In genomic region chr16:77421591-77422024, GRCm38 (mm10) we compare ENCODE assay signal across 8 mouse cellular contexts.
DNase-seq lines count a peak whose midpoint lies in the region; ATAC-seq and TF ChIP-seq lines count a peak whose summit lies in the region.

No protein-coding gene starts in this region.

- H3K4me3 ChIP-seq in heart, embryonic 13.5 days = no peak overlapping the region
- H3K4me3 ChIP-seq in forebrain, embryonic 10.5 days = peak overlapping the region; percentile 43
- H3K4me3 ChIP-seq in limb, embryonic 10.5 days = no peak overlapping the region
- H3K4me3 ChIP-seq in olfactory bulb, adult 2 months (ENCODE audit: insufficient read depth, low read depth, low read length) = peak overlapping the region; percentile 44

- WGBS in heart, embryonic 13.5 days = 56% methylated on average over 10 of the region's 10 CpGs
- WGBS in forebrain, embryonic 10.5 days = 5% methylated on average over 10 of the region's 10 CpGs
- 41% methylated on average over 10 of the region's 10 CpGs for WGBS in limb, embryonic 10.5 days
- WGBS in olfactory bulb, adult 2 months = 11% methylated on average over 10 of the region's 10 CpGs

- TF ChIP-seq POLR2A in olfactory bulb, adult 2 months (IDR thresholded peaks at IDR 0.05; ENCODE audit: insufficient read depth, low read depth, low read length) = no peak

- TF ChIP-seq CTCF in olfactory bulb, adult 2 months (IDR thresholded peaks at IDR 0.05; ENCODE audit: insufficient read depth, low read depth, low read length) = no peak

- peak overlapping the region; percentile 38 for H3K27ac ChIP-seq in heart, embryonic 13.5 days (replicated peaks)
- H3K27ac ChIP-seq in forebrain, embryonic 10.5 days = peak overlapping the region; percentile 84
- peak overlapping the region; percentile 67 for H3K27ac ChIP-seq in limb, embryonic 10.5 days
- peak overlapping the region; percentile 80; the same call in 1 of the 2 replicates for H3K27ac ChIP-seq in olfactory bulb, adult 2 months (ENCODE audit: insufficient read depth, low read depth, low read length)

- H3K9ac ChIP-seq in heart, embryonic 13.5 days = no peak overlapping the region

- peak overlapping the region; percentile 19 for H3K4me2 ChIP-seq in heart, embryonic 13.5 days

- no peak for DNase-seq in heart, postnatal 4 days
- peak; percentile 81 for DNase-seq in forebrain, embryonic 10.5 days (ENCODE audit: extremely low spot score, low spot score)
- DNase-seq in kidney, adult 11 months = peak; percentile 68
- DNase-seq in limb, embryonic 10.5 days (ENCODE audit: low spot score) = peak; percentile 42
- DNase-seq in adrenal gland, postnatal 25 days = no peak

- no peak for ATAC-seq in heart, embryonic 13.5 days (ENCODE audit: extremely low read depth, insufficient number of reproducible peaks, low FRiP score, low TSS enrichment)
- no peak for ATAC-seq in megakaryocyte progenitor cell, adult 5-6 weeks (replicated peaks; ENCODE audit: poor library complexity)

- H3K36me3 ChIP-seq in heart, embryonic 13.5 days = no peaks in the 10 kb centered on the region
- H3K36me3 ChIP-seq in forebrain, embryonic 10.5 days (replicated peaks) = no peaks in the 10 kb centered on the region
- H3K36me3 ChIP-seq in limb, embryonic 10.5 days = no peaks in the 10 kb centered on the region

- no peaks in the 10 kb centered on the region for H3K27me3 ChIP-seq in heart, embryonic 13.5 days (replicated peaks)
- H3K27me3 ChIP-seq in forebrain, embryonic 10.5 days (ENCODE audit: poor library complexity, severe bottlenecking) = no peaks in the 10 kb centered on the region
- H3K27me3 ChIP-seq in limb, embryonic 10.5 days (ENCODE audit: low read depth, poor library complexity, severe bottlenecking) = no peaks in the 10 kb centered on the region

- no peaks in the 10 kb centered on the region for H3K9me3 ChIP-seq in heart, embryonic 13.5 days
- H3K9me3 ChIP-seq in forebrain, embryonic 10.5 days = no peaks in the 10 kb centered on the region
- H3K9me3 ChIP-seq in limb, embryonic 10.5 days (replicated peaks) = no peaks in the 10 kb centered on the region

- peaks cover 42% of the 10 kb centered on the region for H3K4me1 ChIP-seq in heart, embryonic 13.5 days
- peaks cover 71% of the 10 kb centered on the region for H3K4me1 ChIP-seq in forebrain, embryonic 10.5 days
- peaks cover 46% of the 10 kb centered on the region for H3K4me1 ChIP-seq in limb, embryonic 10.5 days
- peaks cover 2% of the 10 kb centered on the region; the same call in 1 of the 2 replicates for H3K4me1 ChIP-seq in olfactory bulb, adult 2 months (ENCODE audit: control insufficient read depth, insufficient read depth, low read length)

Comparison
In these comparisons a context has a peak if more than half of its experiments do, and no peak if none do; other contexts are left out.
1. H3K4me3 ChIP-seq: peak in forebrain, embryonic 10.5 days (single experiment) and olfactory bulb, adult 2 months (single experiment); none in heart, embryonic 13.5 days (single experiment) and limb, embryonic 10.5 days (single experiment).
2. DNase-seq: peak in forebrain, embryonic 10.5 days (single experiment), kidney, adult 11 months (single experiment) and limb, embryonic 10.5 days (single experiment); none in heart, postnatal 4 days (single experiment) and adrenal gland, postnatal 25 days (single experiment).
3. Peak in every context shown above with its lines, with median percentiles within 50 percentile points of each other: H3K27ac ChIP-seq.